In the genomic region with DNA sequence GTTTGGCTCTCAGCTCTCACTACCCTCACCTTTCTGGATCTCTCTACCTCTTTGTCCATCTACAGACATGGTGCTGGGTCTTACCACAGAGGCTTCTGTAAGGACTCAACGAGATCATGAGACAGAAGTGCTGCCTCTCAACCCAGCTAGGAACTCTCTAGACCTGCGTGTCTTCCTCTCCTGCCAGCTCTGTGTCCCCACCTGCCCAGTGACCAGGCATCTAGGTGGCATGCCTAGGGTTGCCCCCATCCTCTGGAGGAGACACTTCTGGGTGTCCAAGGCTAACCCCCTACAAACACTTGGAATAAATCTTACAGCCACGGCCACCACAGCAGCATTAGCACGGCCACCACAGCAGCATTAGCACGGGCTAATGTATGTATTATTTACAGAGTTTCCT, we compare ENCODE assay signal across 22 mouse cellular contexts. TPM values are rescaled to one million over a fixed set of nuclear protein-coding genes. Genes with fewer than 3 reads are reported as not detected.
DNase-seq lines count a peak whose midpoint lies in the region; ATAC-seq and TF ChIP-seq lines count a peak whose summit lies in the region.
"Had no signal": no experiment of that assay in that cellular context is flagged by ENCODE, and none has a peak within 500 bp of the region (broad histone marks: within the 10 kb centered on the region; RNA-seq: fewer than 3 reads in every experiment).

No protein-coding gene starts in this region.

- H3K36me3 ChIP-seq in hindbrain, embryonic 10.5 days = no peaks in the 10 kb centered on the region
- H3K36me3 ChIP-seq in hindbrain, embryonic 11.5 days (ENCODE audit: control insufficient read depth, insufficient read depth, low read length) = no peaks in the 10 kb centered on the region
- no peaks in the 10 kb centered on the region for H3K36me3 ChIP-seq in lung, postnatal 0 days (ENCODE audit: insufficient read depth, low read length)
- H3K36me3 ChIP-seq in midbrain, embryonic 13.5 days = no peaks in the 10 kb centered on the region
- no peaks in the 10 kb centered on the region for H3K36me3 ChIP-seq in midbrain, embryonic 11.5 days (ENCODE audit: control insufficient read depth, insufficient read depth, low read length)
- H3K36me3 ChIP-seq: forebrain, embryonic 10.5 days; forebrain, embryonic 12.5 days had no signal

- DNase-seq in hindbrain, embryonic 10.5 days (ENCODE audit: low spot score) = no peak
- DNase-seq in hindbrain, embryonic 11.5 days (ENCODE audit: low spot score) = no peak
- DNase-seq in lung, postnatal 0 days (ENCODE audit: low spot score) = no peak
- DNase-seq in lung, postnatal 36 days = no peak
- no peak for DNase-seq in midbrain, embryonic 11.5 days (ENCODE audit: low spot score, missing footprints)
- DNase-seq: adrenal gland, adult 2 months; adrenal gland, postnatal 10 days; adrenal gland, postnatal 25 days; cerebellum, adult 11 months; cerebellum, adult 18-20 months; cerebellum, adult 8-10 months; cerebellum, adult 9-11 months; cerebellum, postnatal 14 days; cerebellum, postnatal 36 days; embryo, embryonic 11 days had no signal

- ATAC-seq in hindbrain, embryonic 11.5 days (ENCODE audit: low FRiP score) = no peak
- no peak for ATAC-seq in lung, postnatal 0 days
- ATAC-seq in midbrain, embryonic 13.5 days = peak; percentile 21; the same call in 1 of the 2 replicates
- no peak for ATAC-seq in midbrain, embryonic 11.5 days (ENCODE audit: low FRiP score)
- ATAC-seq: forebrain, embryonic 14.5 days had no signal

- WGBS in hindbrain, embryonic 10.5 days = 69% methylated on average over 5 of the region's 5 CpGs
- 71% methylated on average over 5 of the region's 5 CpGs for WGBS in hindbrain, embryonic 11.5 days
- 61% methylated on average over 5 of the region's 5 CpGs for WGBS in lung, postnatal 0 days
- 61% methylated on average over 5 of the region's 5 CpGs for WGBS in midbrain, embryonic 13.5 days
- 73% methylated on average over 5 of the region's 5 CpGs for WGBS in midbrain, embryonic 11.5 days

- H3K4me3 ChIP-seq in hindbrain, embryonic 10.5 days = no peak overlapping the region
- no peak overlapping the region for H3K4me3 ChIP-seq in hindbrain, embryonic 11.5 days (ENCODE audit: low read depth, low read length)
- no peak overlapping the region for H3K4me3 ChIP-seq in lung, postnatal 0 days (ENCODE audit: low read depth, low read length)
- H3K4me3 ChIP-seq in midbrain, embryonic 13.5 days (replicated peaks) = no peak overlapping the region
- no peak overlapping the region for H3K4me3 ChIP-seq in midbrain, embryonic 11.5 days (ENCODE audit: low read depth, low read length)
- H3K4me3 ChIP-seq: embryonic facial prominence, embryonic 13.5 days; embryonic facial prominence, embryonic 15.5 days; erythroblast, embryonic 14.5 days; forebrain, embryonic 10.5 days; forebrain, embryonic 12.5 days had no signal

- H3K9me3 ChIP-seq in hindbrain, embryonic 10.5 days = no peaks in the 10 kb centered on the region
- H3K9me3 ChIP-seq in hindbrain, embryonic 11.5 days (ENCODE audit: control insufficient read depth, low read length) = no peaks in the 10 kb centered on the region
- H3K9me3 ChIP-seq in lung, postnatal 0 days (ENCODE audit: low read length) = no peaks in the 10 kb centered on the region
- no peaks in the 10 kb centered on the region for H3K9me3 ChIP-seq in midbrain, embryonic 13.5 days
- no peaks in the 10 kb centered on the region for H3K9me3 ChIP-seq in midbrain, embryonic 11.5 days (ENCODE audit: control insufficient read depth, low read length)
- H3K9me3 ChIP-seq: embryonic facial prominence, embryonic 13.5 days; embryonic facial prominence, embryonic 15.5 days; forebrain, embryonic 10.5 days; forebrain, embryonic 12.5 days had no signal

- 0 out of 2 replicates have a peak overlapping the region, but pooled peaks have one; percentile 50 for H3K27ac ChIP-seq in hindbrain, embryonic 10.5 days
- no peak overlapping the region for H3K27ac ChIP-seq in hindbrain, embryonic 11.5 days (ENCODE audit: low read depth, low read length)
- H3K27ac ChIP-seq in lung, postnatal 0 days (ENCODE audit: low read length) = peak overlapping the region; percentile 83
- no peak overlapping the region for H3K27ac ChIP-seq in midbrain, embryonic 13.5 days
- no peak overlapping the region for H3K27ac ChIP-seq in midbrain, embryonic 11.5 days (ENCODE audit: low read depth, low read length)
- H3K27ac ChIP-seq: embryonic facial prominence, embryonic 13.5 days; embryonic facial prominence, embryonic 15.5 days; forebrain, embryonic 10.5 days; forebrain, embryonic 12.5 days had no signal

- TF ChIP-seq EP300 in lung, postnatal 0 days (IDR thresholded peaks at IDR 0.05) = no peak

- H3K4me2 ChIP-seq in hindbrain, embryonic 11.5 days (replicated peaks; ENCODE audit: low read depth, low read length) = no peak overlapping the region
- no peak overlapping the region for H3K4me2 ChIP-seq in lung, postnatal 0 days (replicated peaks; ENCODE audit: low read depth, low read length)
- H3K4me2 ChIP-seq in midbrain, embryonic 13.5 days (replicated peaks) = no peak overlapping the region
- H3K4me2 ChIP-seq in midbrain, embryonic 11.5 days = no peak overlapping the region
- H3K4me2 ChIP-seq: embryonic facial prominence, embryonic 13.5 days; embryonic facial prominence, embryonic 15.5 days; forebrain, embryonic 12.5 days had no signal

- H3K4me1 ChIP-seq in hindbrain, embryonic 10.5 days (replicated peaks) = peaks cover 45% of the 10 kb centered on the region
- H3K4me1 ChIP-seq in hindbrain, embryonic 11.5 days (replicated peaks; ENCODE audit: control insufficient read depth, insufficient read depth, low read length) = 0 out of 2 replicates have a peak, but pooled peaks cover 3% of the 10 kb centered on the region
- H3K4me1 ChIP-seq in lung, postnatal 0 days (ENCODE audit: insufficient read depth, low read depth, low read length) = 0 out of 2 replicates have a peak, but pooled peaks cover 4% of the 10 kb centered on the region
- peaks cover 26% of the 10 kb centered on the region for H3K4me1 ChIP-seq in midbrain, embryonic 13.5 days (replicated peaks)
- 0 out of 2 replicates have a peak, but pooled peaks cover 2% of the 10 kb centered on the region for H3K4me1 ChIP-seq in midbrain, embryonic 11.5 days (ENCODE audit: control insufficient read depth, insufficient read depth, low read length)

- no peaks in the 10 kb centered on the region for H3K27me3 ChIP-seq in hindbrain, embryonic 10.5 days (ENCODE audit: insufficient read depth, poor library complexity, severe bottlenecking)
- no peaks in the 10 kb centered on the region for H3K27me3 ChIP-seq in hindbrain, embryonic 11.5 days (ENCODE audit: control insufficient read depth, insufficient read depth, low read length)
- H3K27me3 ChIP-seq in lung, postnatal 0 days (replicated peaks; ENCODE audit: insufficient read depth, low read length) = no peaks in the 10 kb centered on the region
- H3K27me3 ChIP-seq in midbrain, embryonic 13.5 days = no peaks in the 10 kb centered on the region
- H3K27me3 ChIP-seq in midbrain, embryonic 11.5 days (ENCODE audit: control insufficient read depth, insufficient read depth, low read length) = no peaks in the 10 kb centered on the region
- H3K27me3 ChIP-seq: embryonic facial prominence, embryonic 15.5 days had no signal

- H3K9ac ChIP-seq in hindbrain, embryonic 11.5 days (ENCODE audit: low read depth, low read length) = no peak overlapping the region
- H3K9ac ChIP-seq in lung, postnatal 0 days (replicated peaks; ENCODE audit: low read depth) = no peak overlapping the region
- H3K9ac ChIP-seq in midbrain, embryonic 13.5 days (replicated peaks) = 0 out of 2 replicates have a peak overlapping the region, but pooled peaks have one; percentile 19
- H3K9ac ChIP-seq in midbrain, embryonic 11.5 days (ENCODE audit: low read length) = no peak overlapping the region
- H3K9ac ChIP-seq: embryonic facial prominence, embryonic 15.5 days; forebrain, embryonic 12.5 days had no signal

- TF ChIP-seq CTCF in lung, postnatal 0 days (IDR thresholded peaks at IDR 0.05) = no peak

RNA-seq across cellular contexts. Expression of a gene that starts 40.3 kb away (rescaled TPM):
- 0.78 and 1.1 TPM in 2 replicates for polyA plus RNA-seq in hindbrain, embryonic 10.5 days (2016; fragmentation: Nextera tagmentation; extraction: Ambion mirVana)
- 1.1 and 3.1 TPM in 2 replicates for polyA plus RNA-seq in hindbrain, embryonic 11.5 days (2014; fragmentation: Nextera tagmentation; extraction: Ambion mirVana)
- 53.4 and 63.8 TPM in 2 replicates for polyA plus RNA-seq in lung, postnatal 0 days (2015; fragmentation: Nextera tagmentation; extraction: Ambion mirVana)
- polyA plus RNA-seq in midbrain, embryonic 13.5 days (2015; fragmentation: Nextera tagmentation; extraction: Ambion mirVana) = 1.4 and 2.5 TPM in 2 replicates
- 0.98 and 2.2 TPM in 2 replicates for polyA plus RNA-seq in midbrain, embryonic 11.5 days (2014; fragmentation: Nextera tagmentation; extraction: Ambion mirVana)
- polyA plus RNA-seq: erythroblast, embryonic 14.5 days had no signal

Comparison
In these comparisons a context has a peak if more than half of its experiments do, and no peak if none do; other contexts are left out.
1. H3K27ac ChIP-seq: peak in hindbrain, embryonic 10.5 days (single experiment) and lung, postnatal 0 days (single experiment); none in hindbrain, embryonic 11.5 days (single experiment), midbrain, embryonic 13.5 days (single experiment) and midbrain, embryonic 11.5 days (single experiment).
2. RNA of a gene that starts 40.3 kb away (polyA plus RNA-seq): 53.4 to 63.8 TPM in lung, postnatal 0 days; 1.1 to 3.1 TPM in hindbrain, embryonic 11.5 days, 1.4 to 2.5 TPM in midbrain, embryonic 13.5 days, 0.98 to 2.2 TPM in midbrain, embryonic 11.5 days and 0.78 to 1.1 TPM in hindbrain, embryonic 10.5 days; every median in the first group is over 10 times any median in the second.